Mouse (Mus musculus): ENCODE measurements around the gene Kcnma1.

GRCm38 (mm10) chr14:24051821-24052220 lies 37.5 kb upstream of the Kcnma1 start:
- no peak for TF ChIP-seq CTCF (IDR thresholded peaks at IDR 0.05; ENCODE audit: borderline replicate concordance, control insufficient read depth, extremely low read depth, insufficient read depth, low read length, poor library complexity)
- TF ChIP-seq POLR2A (IDR thresholded peaks at IDR 0.05; ENCODE audit: control insufficient read depth, extremely low read depth, insufficient read depth, low read length, poor library complexity): no peak
